Mouse (Mus musculus) cerebellum, postnatal 36 days (tissue): Measurements from ENCODE around the gene Src.

Source experiments
- DNase-seq, 2 experiments: peaks; one replicate each; pipeline ENCODE4 v3.0.0; 2021 to 2022; ENCODE audit warnings: mixed read lengths in 2 of 2

Gene Src

GRCm38 (mm10) chr2:157441363-157441762, 23.1 kb downstream of the Src start:
- DNase-seq = no peak

DNA sequence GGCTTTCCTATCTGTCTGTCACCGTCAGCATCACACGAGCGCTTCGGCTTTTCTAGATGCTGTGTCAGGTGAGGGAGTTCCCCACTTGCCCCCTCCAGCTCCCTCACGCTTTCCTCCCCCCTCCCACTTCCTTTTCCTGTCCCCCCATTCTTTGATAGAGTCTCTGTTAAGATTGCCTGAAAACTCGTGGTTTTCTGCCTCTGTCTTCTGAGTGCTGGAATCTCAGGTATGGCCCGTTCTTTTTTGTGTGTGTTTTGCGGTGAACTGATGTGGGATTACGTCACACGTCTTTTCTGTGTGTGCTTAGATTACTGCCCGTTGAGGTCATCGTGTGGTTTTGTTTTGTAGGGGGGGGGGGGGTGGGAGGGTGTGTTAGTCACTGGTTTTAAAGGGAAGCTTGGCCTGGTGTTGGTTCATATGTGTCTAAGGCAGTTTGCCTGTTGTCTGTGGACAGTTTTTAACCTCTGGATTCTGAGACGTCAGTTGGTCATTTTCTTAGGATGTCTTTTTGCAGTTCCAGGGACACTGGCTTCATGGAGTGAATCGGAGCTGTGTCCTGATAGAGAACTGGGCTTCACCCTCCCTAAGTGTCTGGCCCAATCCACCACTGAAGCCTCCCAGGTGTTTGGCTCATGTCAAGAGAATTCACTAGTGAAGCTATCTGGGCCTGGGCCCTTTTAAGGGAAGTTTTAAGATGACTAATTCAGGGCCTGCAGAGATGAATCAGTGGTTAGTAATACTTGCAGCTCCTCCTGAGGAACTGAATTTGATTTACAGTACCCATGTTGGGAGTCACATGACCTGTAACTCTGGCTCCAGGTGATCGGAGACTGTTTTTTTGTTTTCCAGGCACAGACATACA, 29.3 kb downstream of the Src start:
- DNase-seq = no peak

- no peak for DNase-seq
Measured at GRCm38 (mm10) chr2:157448356-157448755, 30.1 kb downstream of the Src start.

DNA sequence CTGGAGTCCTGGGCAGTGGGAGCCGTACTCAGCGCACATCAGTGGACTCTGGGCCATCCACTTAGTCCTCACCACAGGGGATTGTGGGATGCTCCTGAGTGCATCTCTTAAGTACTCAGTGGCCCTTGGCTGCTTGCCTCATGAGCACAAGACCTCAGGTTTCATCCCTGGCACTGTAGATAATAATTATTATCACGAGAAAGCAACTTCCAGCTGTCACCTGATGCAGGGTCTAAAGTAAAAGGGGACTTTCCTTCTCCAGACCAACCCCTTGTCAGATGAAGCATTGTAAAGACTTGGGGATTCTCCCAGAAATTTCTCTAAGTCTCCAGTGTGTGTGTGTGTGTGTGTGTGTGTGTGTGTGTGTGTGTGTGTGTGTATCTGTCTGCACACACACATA, 32.7 kb downstream of the Src start:
- no peak for DNase-seq

DNA sequence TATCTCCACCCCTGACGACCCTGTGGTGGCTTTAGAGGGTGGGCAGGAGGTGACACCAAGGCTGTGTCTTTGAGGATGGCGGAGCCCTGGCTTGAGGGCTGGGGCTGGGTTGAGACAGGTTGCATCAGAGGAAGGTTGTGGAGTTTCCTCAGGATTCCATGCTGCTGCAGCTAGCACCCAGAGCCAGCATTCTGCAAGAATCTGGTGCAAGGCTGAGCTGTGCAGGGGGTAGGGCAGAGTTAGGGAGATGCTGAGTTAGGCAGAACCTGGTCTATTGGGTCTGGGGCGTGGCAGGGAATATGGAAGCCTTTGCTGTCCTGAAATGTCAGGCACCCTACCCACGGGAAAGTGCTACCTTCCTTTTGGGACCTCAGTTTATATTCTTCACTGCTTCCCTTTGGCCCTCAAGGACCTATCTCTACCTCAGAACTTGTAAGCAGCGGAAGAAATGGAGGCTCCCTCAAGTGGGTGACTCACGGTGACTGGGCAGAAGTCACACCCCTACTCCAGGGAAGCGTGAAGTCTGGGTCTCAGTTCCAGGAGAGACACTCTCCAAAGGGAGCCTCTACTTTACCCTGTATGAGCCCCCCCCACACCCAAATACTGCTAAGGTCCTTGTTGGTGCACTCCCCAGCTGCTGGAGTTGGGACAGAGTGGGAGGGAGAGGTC, 33.3 kb downstream of the Src start:
- DNase-seq = no peak

- DNase-seq = peak; percentile 93 to 95
Measured at GRCm38 (mm10) chr2:157457100-157457806, 39.0 kb downstream of the Src start.

- DNase-seq = peak; percentile 76 to 77
Measured at GRCm38 (mm10) chr2:157458472-157458871, 40.2 kb downstream of the Src start.

GRCm38 (mm10) chr2:157459736-157460135, 41.5 kb downstream of the Src start:
- no peak for DNase-seq

GRCm38 (mm10) chr2:157462776-157463710, 44.8 kb downstream of the Src start:
- no peak for DNase-seq

- DNase-seq = no peak
Measured at GRCm38 (mm10) chr2:157463887-157464745, 45.9 kb downstream of the Src start.

DNA sequence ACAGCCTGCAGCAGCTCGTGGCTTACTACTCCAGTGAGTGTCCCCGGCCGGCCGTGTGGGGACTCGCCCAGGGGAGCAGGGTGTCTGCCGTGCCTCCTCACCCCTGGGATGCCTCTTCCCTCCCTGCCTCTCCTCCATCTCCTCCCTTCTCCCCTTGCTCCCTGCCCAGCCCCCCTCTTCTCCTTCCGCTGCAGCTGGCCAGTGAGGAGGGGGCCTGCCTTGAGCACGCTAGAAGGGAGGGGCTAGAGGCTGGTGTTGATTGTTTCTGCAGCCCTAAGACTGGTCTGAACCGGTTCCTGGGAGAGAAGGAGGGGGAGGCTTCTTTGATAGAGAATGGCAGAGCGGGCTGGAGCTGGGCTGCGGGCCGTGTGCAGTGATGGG, 46.5 kb downstream of the Src start:
- no peak for DNase-seq

DNA sequence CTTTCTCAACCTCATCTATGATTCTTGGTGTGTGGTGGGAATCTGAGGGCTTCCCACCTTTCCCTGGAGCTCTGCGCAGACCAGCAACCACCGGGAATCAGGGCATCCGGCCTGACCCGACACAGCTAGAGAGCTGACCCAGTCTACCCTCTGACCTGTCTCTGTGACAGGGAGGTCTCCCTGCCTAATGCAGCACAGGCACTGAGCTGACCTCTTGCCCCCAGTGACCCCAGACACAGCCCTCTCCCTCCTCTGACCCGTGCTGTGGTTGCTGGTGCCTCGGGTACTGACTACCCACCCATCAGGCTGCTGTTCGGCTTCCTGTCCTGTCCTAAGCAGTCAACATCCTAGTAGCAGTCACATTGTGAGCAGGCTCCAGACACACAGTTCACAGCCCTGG, 48.6 kb downstream of the Src start:
- DNase-seq = no peak

GRCm38 (mm10) chr2:157468130-157468796, 50.0 kb downstream of the Src start:
- peak; percentile 21 to 24 for DNase-seq

DNA sequence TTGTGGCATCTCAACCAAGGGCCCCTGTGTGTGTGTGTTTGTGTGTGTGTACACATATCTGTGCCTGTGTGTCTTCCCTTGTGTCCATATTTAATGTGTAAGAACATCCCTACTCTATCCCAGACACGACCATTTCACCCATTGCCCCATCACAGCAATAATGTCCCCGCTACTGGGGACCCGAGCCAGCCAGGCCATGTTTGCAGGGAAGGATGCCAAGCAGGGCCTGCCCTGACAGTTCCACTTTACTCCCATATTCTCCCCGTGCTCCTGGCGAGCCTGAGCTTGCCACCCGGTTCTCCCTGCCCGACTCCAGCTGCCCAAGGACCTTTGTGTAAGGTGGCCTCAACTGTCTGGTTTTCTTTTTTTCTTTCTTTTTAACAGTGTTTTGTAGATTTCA, 53.0 kb downstream of the Src start:
- no peak for DNase-seq

DNA sequence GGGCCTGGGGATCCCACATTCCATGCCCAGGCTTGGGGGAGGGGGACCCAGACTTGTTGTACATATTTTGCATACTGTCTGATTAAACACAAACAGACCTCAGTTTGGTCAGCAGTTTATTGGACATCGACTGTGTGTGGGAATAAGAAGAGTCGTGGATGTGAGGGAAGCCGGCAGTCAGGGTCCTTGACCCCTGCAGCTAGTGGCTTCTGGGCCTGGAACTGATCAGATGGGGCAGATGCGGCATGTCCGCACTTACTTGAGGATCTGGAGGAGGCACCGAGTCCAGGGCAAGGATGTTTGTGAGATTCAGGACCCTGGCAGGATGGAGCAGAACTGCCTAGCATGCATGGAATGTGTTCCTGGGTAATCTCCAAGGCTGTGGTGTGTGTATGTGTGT, 53.5 kb downstream of the Src start:
- no peak for DNase-seq

DNA sequence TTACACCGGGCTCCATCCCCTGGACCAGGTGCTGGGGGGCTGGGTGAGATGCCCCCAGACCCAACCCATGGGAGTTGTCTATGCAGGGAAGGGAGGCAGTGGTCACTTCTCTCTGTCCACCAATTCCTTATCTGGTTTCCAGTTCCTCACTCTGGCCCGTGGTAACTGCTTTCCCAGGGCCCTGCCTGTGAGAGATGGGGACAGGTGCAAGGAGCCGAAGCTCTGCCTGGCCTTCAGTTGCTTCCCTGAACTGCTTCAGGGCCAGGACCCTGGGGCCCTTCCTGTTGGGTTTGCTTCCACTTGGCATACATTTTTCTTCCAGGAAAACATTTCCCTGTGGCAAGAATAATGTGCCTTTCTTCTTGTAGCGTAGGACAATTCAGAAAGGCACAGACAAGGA, 54.2 kb downstream of the Src start:
- DNase-seq = no peak

- DNase-seq = no peak
Measured at GRCm38 (mm10) chr2:157474269-157474729, 56.1 kb downstream of the Src start.

GRCm38 (mm10) chr2:157475437-157476379, 57.5 kb downstream of the Src start:
- no peak for DNase-seq

GRCm38 (mm10) chr2:157478651-157479050, 60.4 kb downstream of the Src start:
- DNase-seq = no peak
